Mouse (Mus musculus) heart, postnatal 0 days (tissue): ENCODE data around the gene Msantd3.

Experiments used
- CTCF ChIP-seq: IDR thresholded peaks from 2 replicates; pipeline ENCODE4 v1.5.1; 2016; ENCODE audit warnings: antibody characterized with exemption, control low read depth, low read depth
- EP300 ChIP-seq: IDR thresholded peaks from 2 replicates; pipeline ENCODE4 v1.6.1; 2016; ENCODE audit warnings: antibody characterized with exemption, low read depth

DNA sequence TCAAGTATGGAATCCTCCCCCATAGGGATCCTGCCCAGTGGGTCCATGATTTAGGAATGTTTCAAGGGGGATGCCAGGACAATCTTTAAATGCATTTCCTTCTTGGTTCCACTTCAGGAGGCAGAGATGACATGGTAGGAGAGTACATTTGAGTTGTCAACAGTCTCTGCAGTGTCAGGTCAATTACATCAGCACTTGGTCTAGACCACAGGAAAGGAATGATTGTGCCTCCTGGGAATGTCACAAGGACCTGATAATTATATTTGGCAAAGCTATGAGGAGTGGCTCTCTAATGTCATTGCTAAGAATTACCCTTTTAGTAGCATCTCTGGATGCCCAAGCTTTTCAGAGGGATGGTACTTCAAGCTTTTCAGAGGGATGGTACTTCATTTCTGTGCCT lies 25.2 kb downstream of the Msantd3 start:
- TF ChIP-seq CTCF (no peak), EP300 (no peak)
